Mouse (Mus musculus): ENCODE results near the gene Frmd4a. TPM values are rescaled to one million over a fixed set of nuclear protein-coding genes. Genes with fewer than 3 reads are reported as not detected.
"Not testable (repeated sequence)": the region's sequence is repeated elsewhere in the genome, so short reads cannot be mapped to it uniquely, and the experiment has no call there.

The Frmd4a gene
- total RNA-seq, 2 experiments from 2014 or later, result 55.4 to 60.9 TPM

DNA sequence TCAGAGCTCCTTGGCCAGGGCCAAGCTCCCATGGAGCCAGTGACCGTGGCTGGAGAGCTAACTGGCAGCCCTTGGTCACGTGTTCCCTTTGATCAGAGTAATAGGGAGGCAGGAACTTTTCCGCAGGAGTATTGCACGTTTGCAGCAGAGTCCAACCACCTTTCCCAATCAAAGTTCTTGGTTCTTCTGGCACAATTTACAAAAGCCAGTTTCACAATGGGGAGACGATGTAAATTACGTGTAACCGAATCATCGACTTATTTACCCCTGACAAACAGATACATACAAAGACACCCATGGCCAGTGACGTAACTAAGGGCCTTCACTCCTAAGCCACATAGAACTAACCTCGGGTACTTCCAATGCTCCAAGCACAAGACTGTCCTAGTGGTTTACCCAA, 591.9 kb downstream of the Frmd4a start:
- no peak for DNase-seq (ENCODE audit: low spot score in 2 of 2)

DNA sequence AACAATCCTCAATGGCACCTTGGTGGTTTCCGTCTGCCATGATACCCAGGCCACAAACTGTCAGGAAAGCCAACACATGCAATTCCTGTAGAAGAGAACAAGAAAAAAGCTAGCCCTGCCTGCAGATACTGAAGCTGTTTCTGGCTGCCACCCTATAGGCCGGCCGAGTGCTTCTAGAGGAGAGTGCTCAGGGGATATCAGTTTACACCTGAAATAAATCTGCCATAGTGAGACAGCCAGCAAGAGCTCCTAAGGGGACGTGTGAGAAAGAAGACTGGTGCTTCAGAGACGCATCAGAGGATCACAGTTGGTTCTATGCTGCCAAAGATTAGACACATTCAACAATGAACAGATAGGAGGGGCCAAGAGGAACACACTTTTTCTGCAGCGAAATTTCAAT, 593.8 kb downstream of the Frmd4a start:
- no peak for DNase-seq (ENCODE audit: low spot score in 2 of 2)

DNA sequence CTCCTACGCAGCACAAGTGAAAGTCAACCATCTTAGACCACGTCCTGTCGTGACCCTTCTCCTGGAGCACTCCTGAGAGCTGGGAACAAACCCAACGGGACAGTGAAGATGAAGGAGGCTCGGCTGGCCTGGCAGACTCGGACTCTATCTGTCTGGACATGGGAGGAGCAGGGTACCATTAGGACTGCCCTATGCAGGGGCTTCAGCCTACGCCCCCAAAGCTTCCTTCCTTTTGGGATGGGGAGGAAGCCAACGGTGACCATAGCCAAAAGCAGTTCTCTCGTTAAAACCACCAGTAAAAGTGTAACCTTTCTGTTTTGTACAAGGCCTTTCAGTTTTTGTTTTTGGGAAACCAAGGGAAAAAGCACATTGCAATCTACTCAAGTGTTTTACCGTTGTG, 594.2 kb downstream of the Frmd4a start:
- DNase-seq (ENCODE audit: low spot score in 2 of 2), result no peak

DNA sequence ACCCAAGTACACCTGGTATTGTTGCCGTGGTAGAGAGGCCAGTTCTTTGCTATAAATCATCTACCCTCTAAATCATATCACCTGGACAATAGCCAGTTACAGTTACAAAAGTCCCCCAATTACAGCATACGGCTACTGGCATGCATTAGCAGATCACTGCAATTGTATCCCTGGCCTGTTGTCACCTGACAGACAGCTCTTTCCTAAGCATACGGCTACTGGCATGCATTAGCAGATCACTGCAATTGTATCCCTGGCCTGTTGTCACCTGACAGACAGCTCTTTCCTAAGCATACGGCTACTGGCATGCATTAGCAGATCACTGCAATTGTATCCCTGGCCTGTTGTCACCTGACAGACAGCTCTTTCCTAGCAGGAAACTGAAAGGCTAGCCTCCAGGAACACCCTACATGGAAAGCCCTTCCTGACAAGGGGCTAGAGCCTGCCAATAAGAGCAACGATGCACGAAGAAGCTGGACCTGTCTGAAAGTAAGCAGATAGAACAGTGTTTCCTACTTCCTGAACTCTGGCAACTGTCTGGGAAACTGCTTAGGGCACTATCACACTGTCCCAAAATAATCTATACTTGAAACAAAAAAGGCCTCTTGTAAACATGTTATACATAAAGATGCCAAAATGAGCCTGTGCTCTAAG, 596.9 kb downstream of the Frmd4a start:
- not testable (repeated sequence) for DNase-seq (ENCODE audit: low spot score in 2 of 2)

DNA sequence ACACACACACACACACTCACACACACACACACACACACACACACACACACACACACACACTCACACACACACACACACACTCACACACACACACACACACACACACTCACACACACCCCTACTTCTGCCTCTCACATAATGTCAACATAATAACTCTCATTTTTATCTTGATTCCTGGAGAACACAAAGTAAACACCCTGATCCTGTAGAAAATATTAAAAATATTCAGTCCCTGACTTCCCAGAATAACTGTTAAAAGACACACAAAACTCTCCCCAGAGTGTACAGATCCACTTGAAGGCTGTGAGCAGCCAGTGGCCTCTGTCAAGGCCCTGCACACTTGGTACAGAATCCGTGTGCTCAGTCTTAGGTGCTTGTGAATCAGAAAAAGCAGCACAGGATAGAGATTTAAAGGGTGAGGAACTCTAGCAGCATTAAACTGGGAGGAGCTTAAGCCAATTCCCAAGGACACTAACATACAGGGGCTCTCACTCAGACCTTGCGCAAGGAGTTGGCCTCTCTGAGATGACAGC, 597.6 kb downstream of the Frmd4a start:
- DNase-seq (ENCODE audit: low spot score in 2 of 2), result no peak

- peak; percentile 52 to 75 for DNase-seq (ENCODE audit: low spot score in 2 of 2)
Observed at GRCm38 (mm10) chr2:4616995-4617394, 599.5 kb downstream of the Frmd4a start.

GRCm38 (mm10) chr2:4619126-4619525, 601.6 kb downstream of the Frmd4a start:
- not testable (repeated sequence) for DNase-seq (ENCODE audit: low spot score in 2 of 2)

DNA sequence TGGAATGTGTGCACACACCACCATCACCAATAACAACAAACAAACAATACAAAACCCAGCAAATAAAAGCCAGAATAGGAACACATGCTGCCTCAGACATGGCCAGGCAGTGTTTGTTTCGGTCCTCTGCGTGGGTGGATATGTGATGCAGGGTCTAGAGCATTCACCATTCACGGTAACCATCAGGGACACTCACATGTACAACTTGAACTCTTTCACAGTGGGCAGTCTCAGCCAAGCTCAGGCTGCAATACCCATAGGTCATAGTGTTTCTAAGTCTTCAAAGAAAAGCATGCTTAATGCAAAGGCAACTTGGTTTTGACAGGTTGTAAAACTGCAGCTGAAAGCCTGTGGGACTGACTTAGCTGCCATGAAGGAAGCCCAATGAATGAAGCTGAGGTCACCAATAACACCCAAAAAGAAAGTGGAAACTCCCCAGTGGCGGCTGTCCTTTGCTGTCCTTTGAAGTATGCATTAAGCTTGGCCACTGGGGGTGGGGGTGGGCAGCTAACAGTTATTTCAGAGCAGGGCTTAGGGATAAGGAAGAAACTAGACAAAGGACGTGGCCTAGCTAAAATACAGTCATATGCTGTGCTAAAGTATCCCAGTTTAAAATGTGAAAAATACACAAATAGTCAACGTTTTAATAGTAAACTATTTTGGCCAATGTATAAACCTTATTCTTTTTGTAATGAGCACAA, 602.5 kb downstream of the Frmd4a start:
- DNase-seq (ENCODE audit: low spot score in 2 of 2), result no peak

DNA sequence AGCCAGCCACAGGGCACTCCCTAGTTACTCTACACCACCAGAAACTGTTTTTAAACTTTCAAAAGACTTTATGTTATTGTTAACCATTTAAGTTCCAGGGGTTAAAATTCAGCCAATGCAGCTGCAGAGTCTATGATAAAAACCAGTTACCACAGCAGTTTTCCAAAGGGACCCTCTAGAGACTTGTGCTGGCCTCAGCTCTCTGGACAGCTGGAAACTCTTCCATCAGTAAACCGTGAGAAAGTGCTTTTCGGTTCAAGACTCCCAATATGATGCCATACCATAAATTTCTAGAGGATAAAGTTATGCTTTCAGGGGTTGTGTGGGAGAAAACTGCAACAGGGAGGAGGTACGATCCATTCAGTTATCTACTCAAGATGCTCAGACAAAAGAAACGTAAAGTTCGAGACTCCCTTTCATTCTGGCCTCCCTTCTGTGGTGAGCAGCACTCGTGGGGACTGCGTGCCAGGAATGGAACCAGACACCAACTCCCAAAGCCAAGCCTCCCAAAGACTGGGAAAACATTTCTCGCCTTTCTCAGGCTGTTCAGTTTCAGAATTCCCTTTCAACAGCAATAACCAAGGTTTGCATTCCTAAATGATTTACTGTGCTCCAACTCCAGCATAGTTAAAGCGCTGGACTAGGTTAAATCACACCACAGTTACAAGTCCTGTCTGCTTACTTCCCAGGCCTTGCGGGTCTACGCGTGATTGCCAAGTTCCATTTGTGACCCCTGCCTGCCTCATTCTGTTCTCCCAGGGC, 603.3 kb downstream of the Frmd4a start:
- no peak for DNase-seq (ENCODE audit: low spot score in 2 of 2)

GRCm38 (mm10) chr2:4621471-4621985, 604.0 kb downstream of the Frmd4a start:
- DNase-seq (ENCODE audit: low spot score in 2 of 2), result no peak

- DNase-seq (ENCODE audit: low spot score in 2 of 2), result no peak
Observed at GRCm38 (mm10) chr2:4626911-4627310, 609.4 kb downstream of the Frmd4a start.

DNA sequence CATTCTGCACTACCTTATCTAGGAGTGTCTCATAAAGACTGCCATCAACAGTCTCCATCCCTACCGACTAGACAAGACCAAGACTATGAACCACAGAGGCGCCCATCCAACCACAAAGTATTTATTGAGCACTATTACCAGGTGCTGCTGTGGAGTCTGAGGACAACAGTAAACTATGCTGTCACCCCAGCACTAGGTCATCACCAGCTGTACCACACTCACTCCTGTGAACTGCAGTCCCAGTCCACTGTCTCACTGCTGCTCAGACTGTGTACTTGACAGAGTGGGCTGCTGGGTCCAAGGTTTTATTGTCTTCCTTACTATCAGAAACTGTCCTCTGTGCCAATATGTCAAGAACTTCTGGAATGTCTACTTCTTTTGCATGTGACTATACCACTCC, 611.4 kb downstream of the Frmd4a start:
- DNase-seq (ENCODE audit: low spot score in 2 of 2), result no peak

DNA sequence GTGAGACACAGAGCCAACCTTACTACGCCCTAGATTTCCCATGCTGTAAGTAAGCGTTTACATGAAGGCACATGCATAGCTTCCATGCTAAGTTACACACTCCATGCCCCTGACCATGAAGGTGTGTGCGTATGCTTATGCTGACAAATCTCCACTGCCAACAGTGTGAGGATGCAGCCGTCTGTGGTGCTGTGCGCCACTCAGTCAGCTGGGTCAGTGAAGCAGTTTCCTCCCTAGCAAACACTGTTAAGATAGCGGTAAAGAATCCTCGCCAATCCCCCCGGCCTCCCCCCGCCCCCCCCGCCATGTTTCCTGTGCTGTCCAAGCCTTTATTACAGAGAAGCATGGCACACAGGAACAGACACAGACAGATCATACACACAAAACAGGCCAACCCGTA, 612.0 kb downstream of the Frmd4a start:
- DNase-seq (ENCODE audit: low spot score in 2 of 2), result no peak

DNA sequence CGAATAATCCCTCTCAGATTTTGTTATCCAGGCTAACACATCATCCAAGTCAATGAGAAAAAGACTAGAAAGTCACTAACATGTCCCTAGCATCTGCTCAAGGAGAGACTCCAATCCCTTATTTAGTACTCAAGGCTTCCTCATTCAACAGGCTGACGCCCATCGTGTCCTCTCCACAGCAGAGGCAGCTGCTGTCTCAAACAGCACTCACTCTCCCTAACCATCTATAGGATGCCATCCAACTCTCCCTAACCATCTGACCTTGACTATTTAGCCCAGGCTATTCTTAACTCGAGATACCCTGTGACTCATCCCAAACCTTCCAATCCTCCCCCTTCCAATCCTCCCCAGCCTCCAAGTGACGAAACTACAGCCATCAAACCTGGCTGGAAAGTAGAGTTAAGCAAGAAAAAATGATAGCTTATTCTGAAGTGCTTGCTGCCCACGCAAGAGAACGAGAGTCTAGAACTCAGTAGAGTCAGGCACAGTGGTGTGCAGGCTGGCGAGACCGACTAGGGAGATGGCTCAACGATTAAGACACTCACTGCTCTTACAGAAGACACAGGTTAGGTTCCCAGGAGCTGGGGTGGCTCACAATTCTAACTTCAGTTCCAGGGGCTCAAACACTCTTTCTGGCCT, 612.8 kb downstream of the Frmd4a start:
- no peak for DNase-seq (ENCODE audit: low spot score in 2 of 2)

GRCm38 (mm10) chr2:4635804-4636203, 618.3 kb downstream of the Frmd4a start:
- DNase-seq (ENCODE audit: low spot score in 2 of 2), result no peak

DNA sequence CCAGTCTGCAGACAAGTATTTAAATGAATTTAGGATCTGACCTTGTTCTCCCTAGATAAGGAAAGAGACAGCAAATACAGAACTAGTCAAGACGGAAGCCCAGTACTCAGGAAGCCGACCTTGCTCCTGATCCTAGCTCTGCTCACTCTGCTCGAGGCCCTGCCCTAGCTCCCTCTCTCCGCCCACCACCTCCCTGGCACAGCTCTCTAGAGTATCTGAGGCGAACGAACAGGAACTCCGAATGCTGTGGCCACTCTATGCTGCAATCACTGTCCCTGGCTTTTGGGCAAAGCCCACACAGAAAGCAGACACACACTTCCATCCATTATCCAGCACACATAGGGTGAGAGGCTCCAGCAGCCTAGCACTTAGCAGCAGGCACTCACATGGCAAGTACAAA, 619.1 kb downstream of the Frmd4a start:
- DNase-seq (ENCODE audit: low spot score in 2 of 2), result no peak

- no peak for DNase-seq (ENCODE audit: low spot score in 2 of 2)
Observed at GRCm38 (mm10) chr2:4638189-4638588, 620.7 kb downstream of the Frmd4a start.

DNA sequence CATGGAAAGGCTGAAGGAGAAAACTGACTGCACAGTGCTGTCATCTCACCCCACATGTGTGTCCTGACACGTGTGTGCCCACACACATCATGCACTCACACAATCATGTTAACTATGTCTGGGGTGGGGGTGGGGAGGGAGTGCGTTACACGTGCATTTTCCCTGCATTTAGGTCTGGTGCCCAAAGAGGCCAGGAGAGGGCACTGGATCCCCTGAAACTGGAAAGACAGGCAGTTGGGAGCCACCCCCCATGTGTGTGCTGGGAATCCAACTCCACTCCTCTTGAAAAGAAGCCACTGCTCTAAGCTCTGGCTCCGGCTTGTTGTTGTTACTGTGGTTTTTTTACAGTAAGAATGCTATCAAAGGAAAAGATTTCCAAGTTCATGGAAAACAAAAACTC, 627.5 kb downstream of the Frmd4a start:
- DNase-seq (ENCODE audit: low spot score in 2 of 2), result no peak

DNA sequence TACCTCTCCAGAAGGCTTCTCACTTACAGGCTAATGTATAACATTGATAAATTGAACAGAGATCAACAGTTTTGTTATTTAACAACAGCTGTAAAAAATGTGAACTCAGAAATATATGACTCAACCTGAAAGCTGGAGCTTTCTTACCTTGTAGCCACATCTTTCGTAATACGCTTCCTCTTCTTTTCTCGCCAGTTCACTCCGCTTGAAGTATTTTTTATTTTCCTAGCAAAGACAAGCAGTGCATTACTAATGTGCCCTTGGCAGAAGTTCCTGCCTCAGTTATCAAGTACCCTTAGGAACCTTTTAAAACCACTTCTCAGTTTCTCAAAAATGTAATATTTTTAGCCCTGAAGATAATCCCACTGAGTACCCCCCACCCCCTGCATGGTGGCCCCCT, 630.6 kb downstream of the Frmd4a start:
- no peak for DNase-seq (ENCODE audit: low spot score in 2 of 2)

DNA sequence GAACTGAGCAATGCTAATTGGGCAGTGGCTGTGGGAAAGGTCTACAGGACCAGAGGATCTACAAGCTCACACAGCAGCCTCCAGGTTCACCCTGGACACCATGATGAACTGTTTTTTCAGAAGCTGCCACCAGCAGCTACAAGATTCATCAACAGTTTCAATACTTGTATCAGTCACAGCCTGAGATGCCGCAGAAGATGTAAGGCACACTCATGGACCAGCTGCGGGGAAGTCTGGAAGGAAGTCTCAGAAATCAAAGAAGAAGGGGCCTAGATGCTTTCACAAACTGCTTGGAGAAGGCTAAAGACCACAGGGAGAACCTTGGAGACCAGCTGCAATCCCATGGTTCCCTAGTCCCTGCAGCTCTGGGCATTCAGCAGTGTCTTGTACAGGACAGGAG, 632.1 kb downstream of the Frmd4a start:
- DNase-seq (ENCODE audit: low spot score in 2 of 2), result no peak

Measured in layer of hippocampus, adult 18-20 months (tissue).